Mouse (Mus musculus) cerebellum, postnatal 4 days (tissue): Measurements from ENCODE around the gene Zfp618.
A peak's percentile ranks its signal among the peaks of the same experiment; 100 is the strongest.

Source experiments
- DNase-seq, 2 experiments: peaks; one replicate each; pipeline ENCODE4 v3.0.0; 2022; ENCODE audit warnings: low spot score in 2 of 2, mixed read lengths in 1 of 2

Zfp618 gene

GRCm38 (mm10) chr4:63155596-63155995, 190.2 kb downstream of the Zfp618 start:
- no peak for DNase-seq

GRCm38 (mm10) chr4:63156726-63157634, 191.6 kb downstream of the Zfp618 start:
- no peak for DNase-seq

- DNase-seq: no peak
Observed at GRCm38 (mm10) chr4:63158192-63158591, 192.8 kb downstream of the Zfp618 start.

GRCm38 (mm10) chr4:63158961-63159592, 193.7 kb downstream of the Zfp618 start:
- DNase-seq: peak; percentile 73 to 87

GRCm38 (mm10) chr4:63165636-63166035, 200.3 kb downstream of the Zfp618 start:
- no peak for DNase-seq

GRCm38 (mm10) chr4:63166323-63166722, 200.9 kb downstream of the Zfp618 start:
- no peak for DNase-seq

- DNase-seq: no peak
Observed at GRCm38 (mm10) chr4:63170061-63170460, 204.7 kb downstream of the Zfp618 start.

GRCm38 (mm10) chr4:63171122-63171521, 205.7 kb downstream of the Zfp618 start:
- no peak for DNase-seq

GRCm38 (mm10) chr4:63171969-63172685, 206.8 kb downstream of the Zfp618 start, which contains the start of gene Kif12:
Kif12 (minus strand) TSS chr4:63172131.
- DNase-seq: no peak

- DNase-seq: peak; percentile 58 to 72
Observed at GRCm38 (mm10) chr4:63181556-63181955, 216.2 kb downstream of the Zfp618 start.

GRCm38 (mm10) chr4:63186281-63186870, 221.0 kb downstream of the Zfp618 start:
- DNase-seq: no peak
